Mouse (Mus musculus): ENCODE data around the gene Ptgir.

- TF ChIP-seq CTCF (IDR thresholded peaks at IDR 0.05; ENCODE audit: extremely low read depth, insufficient read depth, low read length) (no peak), POLR2A (IDR thresholded peaks at IDR 0.05; ENCODE audit: extremely low read depth, insufficient read depth, low read length) (peak; percentile 93)
Measured at GRCm38 (mm10) chr7:16924037-16924834, 17.9 kb downstream of the Ptgir start, which contains the start of gene Calm3.

Measured in cortical plate, adult 2 months (tissue).